Mouse (Mus musculus) embryo, embryonic 11.5 days (tissue): ENCODE data around the gene Gp9.

Source experiments
- DNase-seq: peaks from one replicate; pipeline ENCODE4 v3.0.0-alpha.2; 2012; ENCODE audit warnings: low read depth, low spot score

Gene Gp9

DNA sequence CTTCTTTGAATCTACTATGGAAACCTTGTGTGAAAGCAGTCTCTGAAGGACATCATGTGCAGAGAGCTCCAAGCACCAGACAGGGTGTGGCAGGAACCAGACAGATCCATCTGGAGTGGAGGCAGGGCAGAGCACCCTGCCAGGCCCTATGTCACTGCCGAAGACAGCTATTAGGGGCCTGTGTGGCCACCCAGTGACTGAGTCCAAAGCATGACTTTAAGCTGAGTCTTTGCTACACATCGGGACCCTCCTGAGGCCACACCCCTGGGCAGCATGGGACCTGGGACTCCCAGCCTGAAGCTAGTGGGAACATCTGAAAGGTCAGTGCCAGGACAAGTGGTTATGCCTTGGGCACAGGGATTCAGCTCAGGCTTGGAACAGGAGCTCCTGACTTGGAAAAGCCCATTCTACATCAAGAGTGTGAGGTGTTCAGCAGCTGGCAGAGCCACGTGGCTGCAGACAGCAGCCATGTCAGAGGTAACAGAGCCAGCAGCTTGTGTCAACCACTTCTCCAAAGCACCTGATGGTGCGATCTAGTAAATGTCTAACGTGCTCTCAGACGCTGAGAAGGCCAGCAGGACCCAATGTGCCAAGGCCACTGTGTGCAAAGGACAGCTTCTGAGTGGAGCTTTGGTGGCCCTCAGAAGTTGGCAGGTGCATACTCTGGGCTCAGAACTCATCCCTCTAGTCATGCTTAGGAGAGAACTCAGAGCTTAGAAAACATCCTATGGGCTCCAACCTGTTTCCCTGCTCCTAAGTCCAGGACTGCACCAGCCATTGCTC, 9.4 kb downstream of the Gp9 start:
- DNase-seq = no peak

DNA sequence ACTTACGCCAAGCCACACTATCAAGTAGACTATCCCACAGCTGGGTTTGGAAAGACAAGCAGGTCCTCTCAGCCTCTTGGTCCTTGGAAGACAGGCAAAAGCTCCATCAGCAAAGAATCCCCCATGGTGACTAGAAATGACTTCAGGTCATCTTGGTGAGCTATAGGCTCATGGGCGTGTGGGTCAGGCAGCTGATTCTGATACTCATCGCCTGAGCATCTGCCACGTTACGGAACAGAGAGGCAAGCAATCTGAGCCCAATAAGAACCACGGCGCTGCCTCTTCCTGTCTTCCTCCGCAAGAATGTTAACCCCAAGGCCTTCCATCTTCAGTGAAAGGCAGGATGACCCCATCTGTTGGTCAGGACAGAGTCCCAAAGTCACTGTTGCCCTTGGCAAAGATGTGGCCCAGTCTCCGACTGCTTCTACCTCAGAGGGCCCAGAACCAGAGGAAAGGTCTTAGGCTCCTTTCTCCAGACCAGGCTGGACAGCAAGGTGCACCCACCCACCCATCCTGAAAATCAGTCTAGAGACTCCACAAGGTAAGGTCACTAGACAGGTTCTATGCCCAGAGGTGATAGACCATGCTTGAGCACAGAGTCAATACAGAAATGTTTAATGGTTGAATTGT, 10.5 kb downstream of the Gp9 start:
- DNase-seq = no peak

DNA sequence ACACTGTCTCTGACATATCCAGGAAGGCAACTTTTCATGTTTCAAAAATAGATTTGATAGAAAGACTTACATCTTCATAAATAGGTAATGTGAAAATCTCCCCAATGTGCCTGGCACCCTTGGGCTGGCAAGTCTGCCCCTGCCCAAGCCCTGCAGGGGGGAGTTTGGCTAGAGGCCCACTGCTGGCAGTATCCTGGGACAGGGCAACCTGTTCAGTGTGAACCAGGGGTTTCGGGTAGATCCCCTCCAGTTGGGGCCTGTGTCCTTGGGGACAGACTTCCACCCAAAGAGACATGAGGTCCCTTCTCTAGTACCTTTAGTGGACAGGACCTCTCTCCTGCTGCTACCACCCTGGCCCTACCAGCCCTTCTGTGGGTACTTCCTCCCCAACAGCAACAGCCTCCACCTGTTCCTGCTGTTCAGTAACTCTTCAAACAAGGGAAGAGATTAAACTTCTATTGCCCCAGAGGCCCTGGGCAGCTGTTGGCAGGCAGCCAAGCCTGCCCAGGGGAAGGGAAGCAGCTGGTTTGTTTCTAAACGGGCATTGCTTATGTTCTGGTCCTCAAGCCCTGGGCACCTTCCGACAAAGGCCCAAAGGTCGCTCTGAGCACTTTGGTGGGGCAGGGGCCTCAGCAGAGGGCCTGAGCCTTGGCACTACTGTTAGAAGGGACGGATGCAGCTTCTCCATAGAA, 11.2 kb downstream of the Gp9 start:
- no peak for DNase-seq

DNA sequence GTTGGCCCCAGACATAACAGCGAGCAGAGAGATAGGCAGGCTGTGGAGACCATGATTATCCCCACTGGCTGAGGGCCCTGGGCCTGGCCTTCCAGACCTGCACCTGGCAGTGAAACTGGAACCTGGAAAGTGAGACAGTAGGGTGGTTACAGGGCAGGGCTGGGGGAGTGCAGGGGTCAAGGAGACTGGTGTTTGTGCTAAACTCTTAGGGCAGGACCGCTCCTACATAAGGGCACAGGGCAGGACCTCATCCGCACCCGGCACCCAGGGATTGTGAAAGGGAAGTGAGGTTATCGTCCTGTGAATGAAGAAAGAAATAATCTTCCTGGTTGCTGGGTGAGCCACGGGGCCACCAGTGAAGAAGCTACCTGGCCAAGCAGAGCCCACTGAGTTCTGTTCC, 11.9 kb downstream of the Gp9 start:
- DNase-seq = no peak

DNA sequence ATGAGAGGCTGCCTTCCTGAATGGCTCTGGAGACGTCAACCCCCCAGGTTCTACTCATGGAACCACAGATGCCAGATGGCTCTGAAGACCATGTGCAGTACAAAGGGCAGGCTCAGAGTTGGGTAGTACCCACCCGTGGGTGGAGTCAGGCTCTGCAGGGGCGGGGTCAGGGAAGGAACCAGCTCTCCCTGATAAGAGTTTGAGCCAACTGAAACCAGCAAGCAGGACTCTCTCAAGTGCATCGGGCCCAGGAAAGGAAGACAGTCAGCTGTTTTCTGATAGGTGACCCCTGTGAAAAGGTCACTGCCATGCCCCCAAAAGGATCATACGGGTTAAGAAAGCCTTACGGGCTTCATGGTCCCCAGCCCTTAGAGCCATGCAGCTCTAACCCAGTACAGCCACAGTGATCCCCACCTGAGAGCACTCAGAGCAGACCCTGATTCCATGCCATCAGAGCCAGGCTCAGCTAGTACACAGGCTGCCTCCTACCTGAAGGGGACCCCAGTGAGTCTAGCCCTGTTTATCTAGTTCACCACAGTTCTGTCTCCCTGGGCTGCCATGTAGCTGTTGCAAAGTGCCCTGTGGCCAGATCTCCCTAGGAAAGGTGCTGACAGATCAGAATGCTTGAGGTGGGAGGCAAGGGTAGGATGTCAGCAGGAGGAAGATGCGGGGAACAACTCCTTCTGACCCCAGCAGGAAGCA, 13.1 kb downstream of the Gp9 start:
- no peak for DNase-seq

DNA sequence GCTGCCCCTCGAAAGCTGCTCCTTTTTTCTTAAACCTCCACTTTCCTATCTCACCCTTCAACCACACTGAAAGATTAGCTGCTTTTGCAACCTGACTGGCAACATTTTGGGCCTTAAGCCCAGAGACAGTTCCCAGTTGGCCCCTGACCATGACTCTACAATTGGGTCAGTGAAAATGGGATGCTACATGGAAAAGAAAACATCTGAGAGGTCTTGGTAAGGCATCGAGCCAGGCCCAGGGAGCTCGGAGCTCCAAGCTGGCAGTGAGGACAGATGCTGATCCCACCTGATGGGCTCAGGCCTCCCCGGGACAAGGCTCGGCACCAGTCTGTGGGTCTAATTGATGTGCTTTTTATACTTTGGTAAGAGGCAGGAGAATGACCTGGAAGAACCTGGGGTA, 14.0 kb downstream of the Gp9 start:
- DNase-seq = no peak

DNA sequence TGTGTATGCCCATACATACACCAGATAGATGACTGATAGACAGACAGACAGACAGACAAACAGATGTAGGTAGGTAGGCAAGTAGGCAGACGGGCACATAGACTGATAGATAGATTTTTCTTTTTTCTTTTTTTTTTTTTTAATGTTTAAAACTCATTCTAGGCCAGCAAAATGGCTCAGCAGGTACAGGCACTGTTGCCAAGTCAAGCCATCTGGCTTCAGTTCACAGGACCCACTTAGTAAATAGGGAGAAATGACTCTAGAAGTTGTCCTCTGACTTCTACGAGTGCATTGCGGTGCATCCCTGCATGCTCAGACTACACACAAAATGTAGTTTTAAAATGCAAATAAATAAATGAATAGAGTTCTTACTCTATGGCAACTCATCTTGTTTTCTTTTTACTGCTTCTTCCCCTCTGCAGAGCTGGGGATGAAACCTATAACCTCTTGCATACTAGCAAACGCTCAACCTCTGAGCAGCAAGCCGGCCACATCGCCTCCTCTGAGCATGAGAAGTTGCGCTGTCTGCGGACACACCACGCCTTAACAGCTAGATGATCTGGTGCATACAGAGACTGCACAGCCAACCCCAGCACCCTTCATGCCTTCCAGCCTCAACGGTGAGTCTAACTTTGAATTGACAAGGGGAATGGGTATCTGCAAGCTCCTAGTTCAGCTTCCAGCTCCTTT, 16.1 kb downstream of the Gp9 start:
- no peak for DNase-seq

DNA sequence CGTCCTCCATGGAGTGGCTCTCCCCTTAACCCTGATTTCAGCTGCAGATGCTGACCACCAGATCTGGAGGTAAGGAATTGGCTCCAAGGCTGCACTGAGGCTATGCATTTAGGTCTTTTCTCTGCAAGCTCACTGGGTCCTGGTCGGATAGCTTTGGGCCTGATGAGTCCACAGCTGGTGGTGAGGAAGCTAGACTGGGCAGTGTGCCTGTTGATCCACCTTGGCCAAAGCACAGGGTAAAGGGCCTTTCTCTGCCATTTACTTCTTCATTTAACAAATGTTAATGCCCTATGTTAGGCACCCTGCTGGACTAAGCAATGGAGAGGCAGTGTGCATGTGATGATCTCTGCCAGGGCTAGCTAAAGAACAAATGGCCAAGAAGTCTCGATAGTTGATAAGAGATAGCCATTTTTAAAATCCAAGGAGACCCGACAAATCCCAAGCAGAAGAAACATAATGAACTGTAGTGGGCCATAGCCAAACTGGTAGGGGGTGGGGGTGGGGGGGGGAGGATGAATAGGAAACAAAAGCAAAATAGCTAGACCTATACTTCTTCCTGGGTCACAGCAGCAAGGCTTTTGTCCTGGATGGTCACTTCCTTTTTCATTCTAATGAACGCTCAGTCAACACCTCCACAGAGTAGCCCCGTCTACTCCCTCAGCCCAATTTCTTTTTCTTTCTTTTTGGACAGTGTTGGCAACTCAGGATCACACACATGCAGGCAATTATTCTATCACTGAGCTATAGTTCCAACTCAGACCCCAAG, 17.7 kb downstream of the Gp9 start:
- no peak for DNase-seq

DNA sequence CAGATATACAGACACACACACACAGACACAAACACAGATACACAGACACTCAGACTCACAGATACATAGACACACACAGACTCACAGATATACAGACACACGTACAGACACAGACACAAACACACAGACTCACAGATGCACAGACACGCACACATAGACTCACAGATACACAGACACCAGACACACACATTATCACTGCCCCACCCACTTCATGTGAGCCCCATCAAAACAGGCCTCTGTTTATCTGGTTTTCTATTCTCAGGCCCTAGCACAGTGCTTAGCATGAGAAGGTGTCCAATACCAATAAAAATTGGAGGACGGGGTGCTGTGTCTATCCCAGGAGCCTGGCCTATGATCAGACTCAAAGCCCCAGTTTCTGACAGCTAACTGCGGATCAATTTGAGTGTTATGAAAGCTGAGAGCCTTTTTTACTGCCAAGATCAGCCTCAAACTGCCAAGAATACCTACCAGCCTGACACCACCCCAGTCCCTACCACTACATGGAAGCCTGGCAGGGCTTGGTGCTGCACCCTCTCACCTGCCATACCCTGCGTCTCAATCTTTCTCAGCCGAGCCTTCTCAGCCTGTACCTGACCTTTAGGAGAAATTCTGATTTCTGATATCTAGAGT, 18.5 kb downstream of the Gp9 start:
- no peak for DNase-seq

DNA sequence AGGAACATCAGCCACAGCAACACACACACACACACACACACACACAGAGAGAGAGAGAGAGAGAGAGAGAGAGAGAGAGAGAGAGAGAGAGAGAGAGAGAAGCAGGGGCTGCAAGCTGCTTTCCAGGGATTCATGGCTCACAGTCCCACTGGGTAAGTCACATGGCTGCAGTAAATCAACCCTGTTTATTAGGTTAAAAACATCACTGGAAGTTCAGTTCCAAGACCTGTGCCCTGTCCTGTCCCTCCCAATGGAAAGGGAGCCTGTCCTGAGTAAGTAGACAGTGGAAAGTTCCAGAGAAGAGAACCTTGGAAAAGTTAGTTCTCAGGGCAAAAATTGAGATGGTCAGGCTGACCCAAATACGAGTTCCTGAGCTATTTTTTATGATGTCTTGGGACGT, 19.4 kb downstream of the Gp9 start:
- no peak for DNase-seq

DNA sequence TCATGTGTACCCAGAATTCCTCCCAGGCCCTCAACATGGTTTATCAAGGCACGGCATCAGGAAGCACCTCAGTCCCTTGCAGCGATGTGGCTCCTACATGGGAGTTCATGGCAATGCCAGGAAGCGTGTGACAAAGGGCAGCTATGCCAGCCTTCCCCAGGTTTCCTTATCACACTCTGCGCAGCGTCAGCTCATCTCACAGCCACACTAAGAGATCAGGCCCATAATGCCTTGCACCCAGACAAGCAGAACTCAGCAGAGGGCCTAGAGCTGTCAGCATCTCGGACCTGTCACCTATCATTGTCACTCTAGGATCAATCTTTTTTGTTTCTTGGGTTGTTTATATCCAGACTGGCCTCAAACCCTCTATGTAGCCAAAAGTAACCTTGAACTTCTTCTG, 21.7 kb downstream of the Gp9 start:
- no peak for DNase-seq

DNA sequence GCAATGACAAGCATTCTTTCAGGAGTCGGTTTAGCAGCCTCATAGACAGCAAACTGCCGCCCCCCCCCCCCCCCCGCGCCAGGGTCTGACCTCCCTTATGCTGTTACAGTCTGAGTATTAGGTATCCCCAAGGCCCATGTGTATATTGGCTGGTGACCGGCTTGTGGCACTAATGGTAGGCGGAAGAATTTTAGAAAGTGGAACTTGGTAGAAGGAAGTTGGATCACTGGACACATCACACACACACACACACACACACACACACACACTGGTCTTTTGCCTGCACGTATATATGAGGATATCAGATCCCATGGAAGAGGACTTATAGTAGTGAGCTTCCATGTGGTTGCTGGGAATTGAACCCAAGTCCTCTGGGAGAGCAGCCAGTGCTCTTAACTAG, 24.6 kb downstream of the Gp9 start:
- no peak for DNase-seq

DNA sequence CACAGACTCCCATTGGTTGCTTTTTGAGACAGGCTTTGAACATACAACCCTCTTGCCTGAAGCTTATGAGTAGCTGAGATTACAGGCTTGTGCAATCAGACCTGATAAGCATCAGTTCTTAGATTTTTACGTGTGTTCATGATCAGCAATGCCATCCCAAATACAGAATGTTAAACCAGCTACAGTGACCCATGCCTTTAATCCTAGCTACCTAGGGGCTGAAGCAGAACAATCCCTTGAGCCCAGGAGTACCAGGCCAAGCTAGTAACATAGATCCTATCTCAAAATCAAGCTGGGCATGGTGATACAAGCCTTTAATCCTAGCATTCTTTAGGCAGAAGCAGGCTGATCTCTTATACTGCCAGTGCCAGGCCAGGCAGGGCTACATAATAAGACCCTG, 26.2 kb downstream of the Gp9 start:
- no peak for DNase-seq

DNA sequence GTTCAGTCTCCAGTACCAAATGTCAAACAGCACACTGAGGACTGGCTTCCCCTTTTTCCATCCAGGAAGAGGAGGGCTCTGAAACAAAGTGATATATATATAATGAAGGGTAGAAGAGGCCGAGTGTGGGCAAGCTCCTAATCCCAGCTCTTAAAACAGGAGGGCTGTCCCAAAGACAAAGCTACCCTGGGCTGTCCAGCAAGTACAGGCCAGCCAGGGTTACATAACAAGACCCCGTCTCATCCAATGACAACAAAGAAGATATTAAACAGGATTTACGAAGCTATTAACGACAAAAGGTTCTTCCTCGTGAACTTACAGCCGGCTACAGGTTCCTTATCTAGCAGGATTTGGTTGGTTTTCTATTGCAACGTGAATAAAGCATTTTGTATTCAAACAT, 27.0 kb downstream of the Gp9 start:
- no peak for DNase-seq

DNA sequence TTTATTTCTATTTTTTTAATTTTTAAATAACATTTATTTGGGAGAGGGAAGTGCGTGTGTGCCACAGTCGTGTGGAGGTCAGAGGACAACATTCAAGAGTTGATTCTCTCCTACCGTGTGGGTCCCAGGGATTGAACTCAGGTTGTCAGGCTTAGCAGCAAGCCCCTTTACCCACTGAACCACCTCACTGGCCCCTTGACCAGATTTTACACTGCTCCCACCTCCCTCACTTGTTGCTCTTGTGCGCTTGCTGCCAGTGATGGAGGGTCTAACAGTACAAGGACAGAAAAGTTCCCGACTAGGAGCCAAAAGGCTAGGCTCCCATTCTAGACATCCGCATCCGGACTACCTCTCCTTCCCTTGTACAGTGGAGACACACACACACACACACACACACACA, 27.6 kb downstream of the Gp9 start:
- DNase-seq = no peak

DNA sequence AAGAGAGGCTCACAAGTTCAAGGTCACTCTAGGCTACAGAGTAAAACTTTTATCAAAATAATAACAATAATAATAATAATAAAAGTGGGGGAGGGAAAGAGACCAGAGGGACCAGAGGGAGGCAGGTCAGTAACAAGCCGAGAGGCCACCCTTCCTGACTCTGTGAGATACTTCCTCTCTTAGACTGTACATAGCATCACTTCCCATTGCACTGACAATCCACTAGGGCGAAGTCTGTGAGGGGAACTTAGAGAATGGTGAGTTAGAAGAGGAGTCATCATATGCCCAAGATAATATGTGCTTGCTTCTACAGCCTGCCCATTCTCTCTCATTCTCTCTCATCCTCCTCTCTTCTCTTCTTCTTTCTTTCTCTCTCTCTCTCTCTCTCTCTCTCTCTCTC, 28.2 kb downstream of the Gp9 start:
- DNase-seq = no peak

DNA sequence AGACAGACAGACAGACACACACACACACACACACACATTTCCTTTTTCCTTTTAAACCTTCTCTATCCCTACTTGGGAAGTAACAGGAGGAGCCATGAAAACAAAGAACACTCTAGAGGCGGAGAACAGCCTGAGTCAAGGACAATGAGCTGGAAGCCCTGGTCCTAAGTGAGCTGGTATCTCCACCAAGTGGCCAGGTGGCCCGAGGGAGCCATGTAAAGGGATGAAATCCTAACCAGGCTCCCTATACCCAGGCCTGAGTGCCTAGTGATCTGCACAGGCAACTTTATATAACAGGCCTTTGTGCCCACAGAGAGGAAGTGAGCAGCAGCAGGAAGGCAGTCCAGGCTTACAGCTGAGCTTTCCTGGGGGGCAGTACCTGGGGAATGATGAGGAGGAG, 29.0 kb downstream of the Gp9 start:
- no peak for DNase-seq

DNA sequence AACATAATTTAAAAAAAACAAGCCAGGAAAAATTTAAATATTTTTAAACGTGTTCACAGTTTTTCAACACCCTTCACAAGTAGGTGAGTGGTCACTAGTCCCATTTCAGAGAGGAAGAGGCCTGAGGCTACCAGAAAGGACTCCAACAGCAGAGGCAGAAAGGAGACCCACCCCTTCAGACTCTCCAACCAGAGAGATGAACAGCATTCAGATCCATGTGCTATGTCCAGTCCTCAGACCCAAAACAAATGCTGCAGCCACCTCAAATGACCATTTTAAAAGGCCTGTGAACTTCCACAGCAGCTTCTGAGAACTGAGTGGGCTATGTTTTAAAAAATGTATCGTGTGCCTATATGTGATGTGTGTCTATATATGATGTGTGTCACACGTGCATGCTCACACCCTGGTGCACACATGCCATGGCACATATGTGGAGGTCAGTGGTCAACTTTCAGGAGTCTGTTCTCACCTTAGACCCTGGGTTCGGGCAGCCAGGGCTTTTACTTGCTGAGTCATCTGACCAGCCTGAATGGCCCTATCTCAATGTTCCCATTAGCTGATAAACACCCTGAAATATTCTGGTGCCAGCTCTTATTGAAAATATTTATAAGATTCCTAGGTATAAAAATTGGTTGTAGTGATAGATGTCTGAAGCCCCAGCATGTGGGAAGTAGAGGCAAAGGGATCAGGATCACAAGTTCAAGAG, 30.0 kb downstream of the Gp9 start:
- no peak for DNase-seq

DNA sequence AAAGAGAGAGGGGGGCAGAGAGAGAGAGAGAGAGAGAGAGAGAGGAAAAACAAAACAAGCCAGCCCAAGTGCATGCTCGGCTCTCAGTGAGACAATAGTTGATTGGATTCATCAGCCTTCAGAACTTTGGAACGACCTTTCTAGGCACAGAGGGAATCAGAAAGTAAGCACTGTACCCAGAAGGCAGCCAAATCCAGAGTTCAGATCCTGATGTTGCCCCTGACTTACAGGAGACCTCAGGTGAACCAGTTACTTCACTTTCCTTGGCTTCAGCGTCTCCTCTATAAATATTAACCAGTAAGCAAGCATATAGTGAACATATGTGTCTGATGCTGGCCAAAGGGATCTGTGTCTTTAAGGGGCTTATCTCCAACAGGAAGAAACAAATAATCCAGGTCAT, 30.6 kb downstream of the Gp9 start:
- no peak for DNase-seq

DNA sequence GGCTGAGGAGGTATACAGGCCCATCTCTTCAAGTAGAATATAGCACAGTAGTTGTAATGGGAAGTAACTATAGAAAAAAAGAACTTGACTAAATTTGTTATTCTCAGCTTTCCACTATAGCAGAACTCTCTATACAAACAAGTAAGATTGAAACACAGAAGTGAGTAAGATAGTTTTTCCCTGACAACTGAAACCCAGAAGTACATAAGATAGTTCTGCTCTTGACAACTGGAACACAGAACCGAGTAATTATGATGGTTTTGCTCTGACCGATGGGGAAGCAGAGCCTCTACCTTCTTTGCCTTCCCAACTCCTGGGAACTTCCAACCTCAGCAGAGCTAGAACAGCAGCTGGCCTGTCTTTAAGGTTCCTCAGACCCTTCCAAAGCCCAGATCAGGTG, 31.3 kb downstream of the Gp9 start:
- DNase-seq = no peak
